Mouse (Mus musculus) embryonic fibroblast, embryonic 13.5 days (primary cell): ENCODE measurements around the gene Vwa1. TPM values are rescaled to one million over a fixed set of nuclear protein-coding genes. Genes with fewer than 3 reads are reported as not detected.

Experiments used
- H3K27ac ChIP-seq: 2 replicates; pipeline ENCODE4 v1.5.1; 2012; ENCODE audit warnings: low read length, control low read depth, inconsistent platforms; ENCODE audit not compliant: insufficient read depth
- H3K4me1 ChIP-seq: 2 replicates; pipeline ENCODE4 v1.6.1; 2011; ENCODE audit warnings: low read length; ENCODE audit not compliant: control insufficient read depth, insufficient read depth
- H3K4me3 ChIP-seq: 2 replicates; pipeline ENCODE4 v1.5.1; 2011; ENCODE audit warnings: mild to moderate bottlenecking, control low read depth, low read length; ENCODE audit not compliant: insufficient read depth
- CTCF ChIP-seq: IDR thresholded peaks from 2 replicates; pipeline ENCODE4 v1.5.1; 2011; ENCODE audit warnings: mild to moderate bottlenecking, control low read depth, low read length, moderate library complexity, borderline replicate concordance; ENCODE audit not compliant: insufficient read depth
- POLR2A ChIP-seq: IDR thresholded peaks from 2 replicates; pipeline ENCODE4 v1.6.1; 2011; ENCODE audit warnings: low read depth, mild to moderate bottlenecking, control low read depth, low read length, moderate library complexity
- polyA plus RNA-seq: library from polyadenylated mRNA; stranded (reverse); fragments of >200 nt; gene quantifications from 2 replicates; pipeline ENCODE4 v1.2.4, GENCODE M21; 2011; ENCODE audit warnings: low read depth; ENCODE audit not compliant: missing spikeins, insufficient read length

Gene Vwa1
- polyA plus RNA-seq, 1 experiment = 0.67 TPM

GRCm38 (mm10) chr4:155771706-155772105 is 2.8 kb downstream of the Vwa1 start:
- Histone ChIP-seq H3K4me1 (peaks cover 8% of the 10 kb centered on the region), H3K4me3 (no peak overlapping the region), H3K27ac (no peak overlapping the region)
- TF ChIP-seq POLR2A (no peak), CTCF (no peak)

- Histone ChIP-seq H3K4me3 (no peak overlapping the region), H3K27ac (no peak overlapping the region), H3K4me1 (peaks cover 6% of the 10 kb centered on the region)
- TF ChIP-seq CTCF = no peak
- TF ChIP-seq POLR2A = no peak
Measured at GRCm38 (mm10) chr4:155770626-155771025, 3.9 kb downstream of the Vwa1 start.

GRCm38 (mm10) chr4:155769880-155770512 is 4.5 kb downstream of the Vwa1 start:
- peak overlapping the region; percentile 32 for H3K4me3 ChIP-seq
- peak overlapping the region; percentile 43; the same call in 1 of the 2 replicates for H3K27ac ChIP-seq
- H3K4me1 ChIP-seq = peaks cover under 1% of the 10 kb centered on the region; the same call in 1 of the 2 replicates
- peak; percentile 93 for TF ChIP-seq CTCF
- peak; percentile 70 for TF ChIP-seq POLR2A

- Histone ChIP-seq H3K4me1 (no peaks in the 10 kb centered on the region), H3K4me3 (no peak overlapping the region), H3K27ac (no peak overlapping the region)
- TF ChIP-seq CTCF (no peak), POLR2A (no peak)
Measured at GRCm38 (mm10) chr4:155769496-155769879, 5.0 kb downstream of the Vwa1 start.

- no peak overlapping the region for H3K4me3 ChIP-seq
- H3K27ac ChIP-seq = no peak overlapping the region
- TF ChIP-seq CTCF = no peak
- H3K4me1 ChIP-seq = peaks cover 5% of the 10 kb centered on the region; the same call in 1 of the 2 replicates
Measured at GRCm38 (mm10) chr4:155762357-155762756, 12.1 kb downstream of the Vwa1 start.

- TF ChIP-seq CTCF (no peak), POLR2A (no peak)
- H3K4me1 ChIP-seq = peaks cover 5% of the 10 kb centered on the region; the same call in 1 of the 2 replicates
- peak overlapping the region; percentile 77 for H3K4me3 ChIP-seq
- no peak overlapping the region for H3K27ac ChIP-seq
Measured at GRCm38 (mm10) chr4:155761356-155762099, 13.0 kb downstream of the Vwa1 start.

- no peak for TF ChIP-seq CTCF
- peak; percentile 89 for TF ChIP-seq POLR2A
- Histone ChIP-seq H3K4me3 (peak within 1 kb of the TSS; percentile 96), H3K4me1 (peaks cover 5% of the 10 kb centered on the region; the same call in 1 of the 2 replicates), H3K27ac (no peak within 1 kb of the TSS)
Measured at GRCm38 (mm10) chr4:155760613-155761355, 13.7 kb downstream of the Vwa1 start, which contains the start of gene Atad3a. TSS of gene Atad3a (minus strand) at chr4:155761093.

GRCm38 (mm10) chr4:155759862-155760612 is 14.5 kb downstream of the Vwa1 start:
- H3K27ac ChIP-seq = no peak overlapping the region
- peaks cover 5% of the 10 kb centered on the region; the same call in 1 of the 2 replicates for H3K4me1 ChIP-seq
- no peak for TF ChIP-seq CTCF
- 0 out of 2 replicates have a peak, but pooled peaks have one; percentile 13 for TF ChIP-seq POLR2A
- peak overlapping the region; percentile 96 for H3K4me3 ChIP-seq

GRCm38 (mm10) chr4:155757011-155757410 is 17.5 kb downstream of the Vwa1 start:
- Histone ChIP-seq H3K4me3 (no peak overlapping the region), H3K4me1 (peaks cover 5% of the 10 kb centered on the region; the same call in 1 of the 2 replicates), H3K27ac (no peak overlapping the region)
- TF ChIP-seq POLR2A (no peak), CTCF (no peak)
